Mouse (Mus musculus): Measurements from ENCODE around the gene Srrm2. TPM values are rescaled to one million over a fixed set of nuclear protein-coding genes. Genes with fewer than 3 reads are reported as not detected.

The Srrm2 gene
- 290 and 303 TPM in 2 replicates for polyA plus RNA-seq (2015; fragmentation: Nextera tagmentation; extraction: Ambion mirVana)

DNA sequence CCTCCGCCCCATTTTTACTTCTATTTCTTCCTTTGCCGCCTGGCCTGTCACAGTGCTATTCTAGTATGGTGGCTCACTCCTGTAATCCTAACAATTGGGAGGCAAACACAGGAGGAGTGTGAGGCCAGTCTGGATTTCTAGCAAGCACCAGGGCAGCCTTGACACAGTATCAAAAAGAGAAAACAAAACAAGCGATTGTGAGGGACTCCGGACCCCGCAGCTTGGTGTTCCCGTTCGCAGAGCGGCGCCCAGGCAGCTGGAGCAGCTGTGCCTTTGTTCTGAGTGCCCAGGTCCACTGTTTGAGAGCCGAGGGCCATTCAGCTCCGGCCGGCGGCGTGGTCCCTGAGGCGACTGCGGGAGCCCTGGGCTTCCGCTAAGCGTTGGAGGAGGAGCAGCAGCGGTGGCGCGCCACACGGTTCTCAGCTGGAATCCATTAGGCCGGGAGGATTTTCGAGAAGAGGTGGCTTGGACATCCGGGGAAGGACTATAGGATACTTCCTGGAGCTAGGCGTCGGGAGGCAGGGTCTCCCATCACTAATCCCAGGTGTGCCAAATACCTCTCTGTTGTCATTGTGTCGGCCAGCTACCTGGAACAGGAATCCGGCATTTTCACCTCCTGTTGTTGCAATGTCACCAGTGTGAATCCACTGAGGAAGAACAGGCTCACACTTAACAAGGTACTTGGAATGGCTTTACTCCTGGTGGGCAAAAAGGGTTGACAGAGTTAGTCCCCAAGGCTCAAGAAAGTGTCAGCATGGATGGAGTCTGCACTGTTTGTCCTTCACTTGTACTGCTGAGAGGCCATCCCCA is at the start of gene Srrm2:
TSS of gene Srrm2 (plus strand) at position 264 of the 810 bp plus-strand sequence.

DNA sequence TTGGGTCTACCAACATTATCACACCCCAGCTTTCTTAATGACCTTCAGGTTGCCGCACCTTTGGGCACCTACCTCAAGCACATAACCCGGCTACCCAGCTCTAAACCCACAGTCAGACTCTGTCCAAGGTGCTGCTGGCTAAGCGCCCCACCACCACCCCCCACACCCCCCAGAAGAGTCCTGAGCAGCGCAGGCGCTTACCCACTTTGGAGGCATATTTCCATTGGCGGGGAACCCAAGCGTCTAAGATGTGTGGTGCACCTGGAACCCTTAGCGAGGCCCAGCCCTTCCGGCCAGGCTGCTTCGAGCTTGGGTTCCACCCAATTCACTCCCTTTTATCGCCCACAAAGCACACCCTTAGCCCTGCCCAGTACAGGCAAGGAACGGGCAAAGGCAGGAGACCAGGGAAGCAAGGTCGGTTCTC is 49.7 kb upstream of the Srrm2 start, which contains the start of gene Paqr4:
TSS of gene Paqr4 (minus strand) at position 270 of the 424 bp plus-strand sequence.

DNA sequence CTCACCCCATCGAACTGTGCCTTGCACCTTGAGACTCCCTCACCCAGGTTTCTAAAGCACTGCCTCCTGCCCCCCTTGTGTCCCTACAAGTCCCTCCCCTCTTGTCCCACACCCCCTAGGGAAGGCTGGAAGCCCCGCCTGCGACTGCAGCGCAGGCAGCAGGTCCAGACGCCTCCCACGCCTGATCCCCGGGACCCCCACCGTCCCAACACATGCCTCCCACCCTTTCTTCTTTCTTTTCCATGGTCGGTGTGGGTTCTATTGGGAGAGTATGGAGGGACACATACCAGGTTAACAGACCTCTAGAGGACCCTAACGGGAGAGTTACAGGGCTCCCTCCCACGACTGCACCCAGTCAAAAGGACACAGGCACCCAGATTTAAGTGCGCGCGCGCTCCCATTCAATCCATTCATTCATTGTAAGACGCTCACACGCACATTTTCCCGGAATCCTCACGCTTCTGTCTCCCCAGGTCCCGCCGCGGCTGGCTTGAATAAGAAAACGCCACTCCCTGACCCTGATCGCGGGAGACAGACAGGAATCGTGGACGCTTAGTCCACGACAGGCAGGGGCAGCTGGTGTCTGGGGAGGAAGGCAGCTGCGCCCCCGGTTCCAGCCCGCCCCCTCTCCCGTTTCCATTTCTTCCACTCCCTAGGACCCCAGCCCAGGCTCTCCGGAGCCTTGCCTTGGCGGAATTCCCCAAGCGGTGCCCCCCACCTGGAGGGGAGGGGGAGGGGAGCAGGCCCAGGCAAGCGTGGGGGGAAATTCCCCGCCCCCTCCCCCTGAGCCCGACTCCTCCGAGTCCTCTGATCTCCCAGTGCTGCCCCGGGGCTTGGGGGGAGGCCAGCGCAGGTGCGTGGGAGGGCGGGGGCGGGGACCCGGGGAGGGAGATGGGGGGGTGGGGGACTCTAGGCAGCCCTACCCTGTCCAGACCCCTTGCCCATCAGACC is 44.8 kb upstream of the Srrm2 start, which contains the start of gene Kremen2:
TSS of gene Kremen2 (minus strand) at position 533 of the 951 bp plus-strand sequence.

DNA sequence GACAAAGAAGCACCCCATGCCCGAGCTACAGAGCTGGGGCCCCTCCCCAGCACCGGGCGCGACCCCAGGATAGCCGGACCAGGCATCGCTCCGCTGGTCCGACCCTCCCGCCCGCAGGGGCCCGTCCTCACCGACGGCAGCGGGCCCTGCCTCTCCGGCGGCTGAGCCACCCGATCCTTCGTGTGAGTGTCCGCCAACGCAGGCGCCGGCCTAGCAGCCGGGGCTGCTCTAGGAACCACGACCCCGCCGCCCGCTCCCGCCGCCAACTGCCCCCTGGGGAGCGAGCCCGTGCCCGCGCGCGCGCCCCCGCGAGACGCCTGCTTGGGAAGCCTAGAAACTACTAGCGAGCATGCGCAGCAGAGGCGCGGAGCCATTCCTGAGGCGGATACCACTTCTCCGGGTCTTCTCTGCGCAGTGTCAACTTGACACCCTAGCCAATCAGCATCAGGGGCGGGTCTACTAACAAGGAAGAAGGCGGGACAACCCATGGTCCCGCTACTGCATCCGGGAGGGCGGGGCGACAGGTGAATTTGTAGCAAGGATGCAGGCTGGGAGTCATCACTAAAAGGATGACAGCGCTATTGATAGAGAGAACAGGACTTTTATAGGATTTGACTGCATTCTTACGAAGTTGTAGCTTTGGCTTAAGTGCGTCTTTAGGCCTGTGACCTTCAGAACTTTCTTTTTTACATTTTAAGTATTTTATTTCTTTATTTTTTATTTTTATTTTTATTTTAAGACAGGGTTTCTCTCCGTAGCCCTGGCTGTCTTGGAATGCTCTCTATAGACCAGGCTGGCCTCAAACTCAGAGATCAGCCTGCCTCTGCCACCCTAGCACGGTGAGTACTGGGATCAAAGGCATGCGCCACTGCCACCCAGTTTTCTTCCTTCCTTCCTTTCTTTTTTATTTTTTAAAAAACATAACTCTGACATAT is 18.8 kb upstream of the Srrm2 start, which contains the start of gene Flywch1:
TSS of gene Flywch1 (minus strand) at position 319 of the 935 bp plus-strand sequence.

DNA sequence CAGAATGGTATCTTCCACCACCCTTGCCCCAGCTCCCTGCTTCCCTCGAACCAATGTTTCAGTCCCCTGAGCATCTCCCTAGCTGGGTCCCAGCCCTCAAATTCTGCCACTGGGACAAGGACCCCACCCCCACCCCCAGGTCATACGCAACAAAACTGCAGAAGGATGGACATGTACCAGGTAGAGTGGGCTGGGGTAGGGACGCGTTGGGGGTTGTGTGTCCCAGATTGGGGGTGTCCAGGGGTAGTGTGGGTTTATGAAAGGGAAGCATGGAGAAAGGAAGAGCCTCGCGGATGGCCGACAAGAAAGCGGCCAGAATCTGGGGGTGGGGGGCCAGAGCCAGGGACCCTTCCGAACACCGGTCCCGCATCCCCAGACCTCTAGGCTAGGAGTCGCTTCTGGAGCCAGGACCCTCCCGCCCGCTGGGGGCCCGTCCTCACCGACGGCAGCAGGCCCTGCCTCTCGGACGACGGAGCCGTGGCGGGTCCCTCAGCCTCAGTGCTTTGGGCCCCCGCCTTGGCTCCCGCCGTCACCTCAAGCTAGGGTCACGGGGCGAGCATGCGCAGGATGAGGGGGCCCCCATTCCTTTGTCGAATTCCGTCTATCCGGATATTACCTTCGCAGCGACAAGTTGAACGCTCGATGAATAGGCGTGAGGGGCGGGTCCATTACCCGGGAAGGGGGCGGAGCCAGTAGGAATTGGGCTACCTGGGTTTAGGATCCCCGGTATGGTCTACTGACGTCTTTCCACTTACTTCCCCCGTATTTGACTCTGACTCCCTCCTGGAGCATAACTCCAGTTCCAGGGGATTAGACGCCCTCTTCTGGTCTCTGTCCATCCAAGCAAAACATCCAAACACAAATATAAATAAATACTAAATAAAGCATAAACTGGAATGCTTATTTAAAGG is 4.5 kb upstream of the Srrm2 start, which contains the start of gene Flywch2:
TSS of gene Flywch2 (minus strand) at position 521 of the 911 bp plus-strand sequence.

DNA sequence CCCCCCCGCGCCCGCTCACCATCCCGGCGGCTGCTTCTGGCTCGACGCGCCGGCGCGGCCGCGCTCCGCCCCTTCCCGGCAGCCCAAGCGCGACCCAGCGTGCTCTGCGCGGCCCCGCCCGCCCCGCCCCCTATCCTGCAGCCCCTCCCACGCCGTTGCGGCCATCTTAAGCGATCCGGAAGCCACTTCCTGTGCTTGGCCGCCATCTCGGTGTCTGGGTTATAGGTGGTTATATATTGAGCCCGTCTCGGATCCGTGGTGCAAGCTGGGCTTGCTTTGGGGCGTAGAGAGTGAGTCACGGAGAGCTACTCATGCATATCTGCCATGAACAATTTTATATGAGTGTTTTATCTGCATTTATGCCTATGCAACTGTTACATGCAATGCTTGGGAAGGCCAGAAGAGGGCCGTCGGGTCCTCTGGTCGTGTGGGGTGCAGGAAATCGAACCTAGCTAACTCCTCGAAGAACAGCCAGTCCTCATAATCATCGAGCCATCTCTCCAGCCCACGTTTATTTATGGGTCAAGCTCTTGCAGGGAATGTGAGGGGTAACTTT is 38.8 kb downstream of the Srrm2 start, which contains the start of gene Elob:
TSS of gene Elob (minus strand) at position 73 of the 556 bp plus-strand sequence.

DNA sequence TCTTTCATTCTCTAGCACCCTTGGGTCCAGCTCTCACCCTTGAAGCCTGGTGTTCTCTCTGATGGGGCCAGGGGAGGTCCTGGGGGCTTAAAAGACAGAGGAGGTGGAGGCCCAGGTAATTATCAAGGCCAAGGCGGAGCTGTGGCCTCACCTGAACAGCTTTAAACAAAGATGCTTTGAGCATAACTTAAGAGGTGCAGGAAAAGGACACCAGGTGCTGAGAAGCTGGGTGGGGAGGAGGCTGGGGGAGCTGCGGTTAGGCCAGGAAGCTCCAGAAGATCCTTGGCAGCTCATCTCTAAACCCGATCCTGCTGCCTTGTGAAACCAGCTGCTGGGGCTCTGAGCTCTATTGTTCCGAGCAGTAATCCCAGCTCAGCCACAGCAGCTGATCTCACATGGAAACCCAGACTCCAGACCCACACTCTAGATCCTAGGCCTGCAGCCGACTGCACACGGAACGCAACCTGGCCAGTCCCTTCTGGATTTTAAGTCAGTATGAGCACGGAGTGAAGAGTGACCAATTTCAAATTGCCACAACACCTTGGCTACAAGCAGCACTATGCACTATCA is 45.8 kb downstream of the Srrm2 start, which contains the start of gene Prss33:
TSS of gene Prss33 (minus strand) at position 51 of the 570 bp plus-strand sequence.

DNA sequence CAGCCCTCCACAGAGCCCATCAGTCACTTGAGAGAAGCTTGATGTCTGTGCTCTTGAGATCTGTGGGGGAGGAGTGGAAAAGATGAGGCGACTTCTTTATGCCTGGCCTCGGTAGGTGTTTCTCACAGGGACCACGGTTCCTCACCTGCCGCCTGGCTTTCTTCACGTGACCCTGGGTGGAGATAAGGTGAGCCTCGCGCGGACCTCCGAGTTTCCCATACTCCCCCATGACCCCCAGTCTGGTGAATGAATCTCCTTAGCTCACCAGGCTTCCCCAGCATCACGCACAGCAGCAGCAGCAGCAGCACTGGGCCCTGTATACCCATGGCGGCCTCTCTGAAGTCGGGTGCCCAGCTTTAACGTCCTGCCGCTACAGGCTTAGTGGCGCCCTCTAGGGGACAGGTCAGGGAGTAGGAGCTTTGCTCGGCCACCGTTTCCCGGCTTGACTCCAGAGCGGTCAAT is 53.5 kb downstream of the Srrm2 start, which contains the start of the genes Prss32 and Prss41:
TSS of gene Prss32 (plus strand) at position 44 of the 462 bp plus-strand sequence.
TSS of gene Prss41 (minus strand) at position 361 of the 462 bp plus-strand sequence.

DNA sequence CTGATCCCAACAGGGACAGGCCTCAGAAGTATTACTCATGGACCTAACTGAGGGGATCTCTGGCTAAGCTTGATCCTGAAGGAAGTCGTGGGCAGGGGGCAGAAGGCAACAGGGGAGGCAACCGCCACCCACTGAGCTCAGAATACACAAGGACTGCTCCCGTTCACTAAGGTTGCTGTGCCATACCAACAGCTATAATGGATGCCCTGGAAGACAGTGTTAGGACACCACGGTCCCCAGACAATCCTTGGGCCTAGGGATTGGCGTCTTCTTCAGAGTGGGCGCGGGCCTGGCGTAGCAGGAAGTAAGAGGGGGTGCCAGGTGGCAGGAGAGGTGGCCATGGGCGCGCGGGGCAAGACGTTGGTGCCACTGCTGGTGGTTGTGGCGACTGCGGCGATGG is 77.4 kb downstream of the Srrm2 start, which contains the start of gene Prss21:
TSS of gene Prss21 (plus strand) at position 301 of the 400 bp plus-strand sequence.

Other genes starting within 250 kb of the Srrm2 start
- gene Zfp213, start 226.3 kb upstream of the Srrm2 start, polyA plus RNA-seq (2015; fragmentation: Nextera tagmentation; extraction: Ambion mirVana) = 6.9 and 8.1 TPM in 2 replicates
- gene Zfp13, start 191.0 kb upstream of the Srrm2 start, polyA plus RNA-seq (2015; fragmentation: Nextera tagmentation; extraction: Ambion mirVana) = 1.9 and 2.2 TPM in 2 replicates
- gene Zscan10, start 189.7 kb upstream of the Srrm2 start, polyA plus RNA-seq (2015; fragmentation: Nextera tagmentation; extraction: Ambion mirVana) = not detected in 2 replicates
- 3.0 and 4.4 TPM in 2 replicates for gene Mmp25, start 145.3 kb upstream of the Srrm2 start, polyA plus RNA-seq (2015; fragmentation: Nextera tagmentation; extraction: Ambion mirVana)
- gene Bicdl2, start 130.0 kb upstream of the Srrm2 start, polyA plus RNA-seq (2015; fragmentation: Nextera tagmentation; extraction: Ambion mirVana) = 0.11 and 0.35 TPM in 2 replicates
- 43.1 and 43.5 TPM in 2 replicates for gene Hcfc1r1, start 116.9 kb upstream of the Srrm2 start, polyA plus RNA-seq (2015; fragmentation: Nextera tagmentation; extraction: Ambion mirVana)
- 21.1 and 22.3 TPM in 2 replicates for gene Thoc6, start 116.7 kb upstream of the Srrm2 start, polyA plus RNA-seq (2015; fragmentation: Nextera tagmentation; extraction: Ambion mirVana)
- 3.4 and 4.0 TPM in 2 replicates for gene Tnfrsf12a, start 113.1 kb upstream of the Srrm2 start, polyA plus RNA-seq (2015; fragmentation: Nextera tagmentation; extraction: Ambion mirVana)
- gene Cldn6, start 111.3 kb upstream of the Srrm2 start, polyA plus RNA-seq (2015; fragmentation: Nextera tagmentation; extraction: Ambion mirVana) = 0.11 TPM in 1 of 2 replicates, not detected in the other
- 0.08 TPM in 2 replicates for gene Cldn9, start 106.5 kb upstream of the Srrm2 start, polyA plus RNA-seq (2015; fragmentation: Nextera tagmentation; extraction: Ambion mirVana)
- 0.11 TPM in 1 of 2 replicates, not detected in the other for gene 1520401A03Rik, start 67.7 kb upstream of the Srrm2 start, polyA plus RNA-seq (2015; fragmentation: Nextera tagmentation; extraction: Ambion mirVana)
- gene Pkmyt1, start 64.2 kb upstream of the Srrm2 start, polyA plus RNA-seq (2015; fragmentation: Nextera tagmentation; extraction: Ambion mirVana) = 37.2 and 39.2 TPM in 2 replicates
- gene Paqr4, start 49.7 kb upstream of the Srrm2 start, polyA plus RNA-seq (2015; fragmentation: Nextera tagmentation; extraction: Ambion mirVana) = 10.5 and 12.2 TPM in 2 replicates
- not detected in 2 replicates for gene Kremen2, start 44.7 kb upstream of the Srrm2 start, polyA plus RNA-seq (2015; fragmentation: Nextera tagmentation; extraction: Ambion mirVana)
- 19.2 and 22.6 TPM in 2 replicates for gene Flywch1, start 18.9 kb upstream of the Srrm2 start, polyA plus RNA-seq (2015; fragmentation: Nextera tagmentation; extraction: Ambion mirVana)
- 3.5 and 6.6 TPM in 2 replicates for gene Flywch2, start 4.5 kb upstream of the Srrm2 start, polyA plus RNA-seq (2015; fragmentation: Nextera tagmentation; extraction: Ambion mirVana)
- gene Elob, start 38.6 kb downstream of the Srrm2 start, polyA plus RNA-seq (2015; fragmentation: Nextera tagmentation; extraction: Ambion mirVana) = 632 and 659 TPM in 2 replicates
- not detected in 2 replicates for gene Prss33, start 45.5 kb downstream of the Srrm2 start, polyA plus RNA-seq (2015; fragmentation: Nextera tagmentation; extraction: Ambion mirVana)
- not detected in 2 replicates for gene Prss32, start 53.3 kb downstream of the Srrm2 start, polyA plus RNA-seq (2015; fragmentation: Nextera tagmentation; extraction: Ambion mirVana)
- gene Prss41, start 53.6 kb downstream of the Srrm2 start, polyA plus RNA-seq (2015; fragmentation: Nextera tagmentation; extraction: Ambion mirVana) = not detected in 2 replicates
- not detected in 2 replicates for gene Prss21, start 77.5 kb downstream of the Srrm2 start, polyA plus RNA-seq (2015; fragmentation: Nextera tagmentation; extraction: Ambion mirVana)
- gene Dcpp1, start 90.3 kb downstream of the Srrm2 start, polyA plus RNA-seq (2015; fragmentation: Nextera tagmentation; extraction: Ambion mirVana) = not detected in 2 replicates
- not detected in 2 replicates for gene Dcpp2, start 90.3 kb downstream of the Srrm2 start, polyA plus RNA-seq (2015; fragmentation: Nextera tagmentation; extraction: Ambion mirVana)
- not detected in 2 replicates for gene Dcpp3, start 126.9 kb downstream of the Srrm2 start, polyA plus RNA-seq (2015; fragmentation: Nextera tagmentation; extraction: Ambion mirVana)
- gene Sbp, start 151.1 kb downstream of the Srrm2 start, polyA plus RNA-seq (2015; fragmentation: Nextera tagmentation; extraction: Ambion mirVana) = not detected in 2 replicates
- not detected in 2 replicates for gene Sbpl, start 164.7 kb downstream of the Srrm2 start, polyA plus RNA-seq (2015; fragmentation: Nextera tagmentation; extraction: Ambion mirVana)
- gene Prss30, start 190.0 kb downstream of the Srrm2 start, polyA plus RNA-seq (2015; fragmentation: Nextera tagmentation; extraction: Ambion mirVana) = 0.20 and 0.36 TPM in 2 replicates
- not detected in 2 replicates for gene Prss22, start 207.6 kb downstream of the Srrm2 start, polyA plus RNA-seq (2015; fragmentation: Nextera tagmentation; extraction: Ambion mirVana)
- gene Prss27, start 247.6 kb downstream of the Srrm2 start, polyA plus RNA-seq (2015; fragmentation: Nextera tagmentation; extraction: Ambion mirVana) = not detected in 2 replicates